Mouse (Mus musculus) right cerebral cortex, adult 18-20 months (tissue): Measurements from ENCODE around the gene Ccdc149.

Experiments
- DNase-seq: peaks from one replicate; pipeline ENCODE4 v3.0.0; 2022; ENCODE audit warnings: mixed read lengths

Ccdc149 gene

DNA sequence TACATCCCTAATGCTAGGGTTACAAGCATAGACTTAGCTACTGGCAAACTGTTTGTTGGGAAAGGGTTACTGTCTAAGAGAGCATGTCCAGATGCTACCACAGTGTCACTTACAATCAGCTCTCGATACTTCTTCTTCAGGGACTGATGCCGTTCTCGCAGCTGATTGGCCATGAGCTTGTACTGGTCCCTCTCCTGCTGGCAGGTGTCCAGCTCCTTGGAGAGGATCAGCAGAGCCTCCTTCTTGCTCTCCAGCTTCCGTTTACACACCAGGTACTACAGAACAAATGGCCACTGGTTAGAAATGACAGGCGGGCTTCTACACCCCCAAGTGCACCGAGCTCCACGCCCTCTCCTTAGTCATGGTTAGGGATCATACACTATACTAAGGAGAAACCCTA is 32.4 kb downstream of the Ccdc149 start:
- DNase-seq: no peak

DNA sequence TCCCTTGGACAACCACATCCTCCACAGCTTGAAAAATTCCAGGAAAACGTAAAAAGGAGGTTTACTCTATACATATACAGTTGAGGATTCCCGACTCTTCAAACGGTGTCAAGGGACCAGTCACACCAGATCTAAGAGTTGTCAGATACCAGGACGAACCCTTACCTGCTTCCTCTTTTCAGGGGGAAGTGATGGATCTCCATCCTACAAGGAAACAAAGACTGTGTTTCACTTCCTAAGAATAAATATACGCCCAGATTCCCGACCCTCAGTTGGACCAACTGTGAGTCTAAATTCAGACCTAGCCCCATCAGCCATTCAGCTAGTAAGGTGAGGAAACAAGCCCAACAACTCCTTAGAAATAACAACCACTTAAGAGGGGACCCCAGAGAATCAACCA is 35.8 kb downstream of the Ccdc149 start:
- DNase-seq: no peak

DNA sequence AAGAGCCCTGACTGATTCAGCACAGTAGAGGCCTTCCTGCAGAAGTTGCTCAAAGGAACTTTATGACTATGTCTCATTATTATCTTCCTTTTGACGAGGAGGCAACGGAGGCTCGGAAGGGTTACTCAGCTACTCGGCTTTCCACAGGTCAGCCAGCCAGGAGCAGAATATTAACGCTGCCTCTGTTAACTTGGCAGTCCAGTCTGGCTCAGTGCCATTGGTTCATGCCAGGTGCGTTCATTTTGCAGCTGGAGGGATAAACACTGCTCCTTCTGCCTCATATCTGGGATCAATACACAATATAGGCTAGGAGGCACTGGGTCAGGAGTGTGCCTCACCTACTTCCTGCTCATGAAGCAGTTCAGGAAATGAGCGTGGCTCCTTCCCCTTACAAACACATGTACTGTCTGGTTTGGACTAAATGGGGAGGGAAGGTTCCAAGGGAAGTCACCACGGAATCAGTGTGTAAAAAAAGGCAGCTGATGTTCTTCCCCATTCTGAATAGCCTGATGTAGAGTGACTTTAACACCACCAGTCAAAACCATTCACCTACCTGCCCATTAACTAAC is 40.0 kb downstream of the Ccdc149 start:
- DNase-seq: no peak

DNA sequence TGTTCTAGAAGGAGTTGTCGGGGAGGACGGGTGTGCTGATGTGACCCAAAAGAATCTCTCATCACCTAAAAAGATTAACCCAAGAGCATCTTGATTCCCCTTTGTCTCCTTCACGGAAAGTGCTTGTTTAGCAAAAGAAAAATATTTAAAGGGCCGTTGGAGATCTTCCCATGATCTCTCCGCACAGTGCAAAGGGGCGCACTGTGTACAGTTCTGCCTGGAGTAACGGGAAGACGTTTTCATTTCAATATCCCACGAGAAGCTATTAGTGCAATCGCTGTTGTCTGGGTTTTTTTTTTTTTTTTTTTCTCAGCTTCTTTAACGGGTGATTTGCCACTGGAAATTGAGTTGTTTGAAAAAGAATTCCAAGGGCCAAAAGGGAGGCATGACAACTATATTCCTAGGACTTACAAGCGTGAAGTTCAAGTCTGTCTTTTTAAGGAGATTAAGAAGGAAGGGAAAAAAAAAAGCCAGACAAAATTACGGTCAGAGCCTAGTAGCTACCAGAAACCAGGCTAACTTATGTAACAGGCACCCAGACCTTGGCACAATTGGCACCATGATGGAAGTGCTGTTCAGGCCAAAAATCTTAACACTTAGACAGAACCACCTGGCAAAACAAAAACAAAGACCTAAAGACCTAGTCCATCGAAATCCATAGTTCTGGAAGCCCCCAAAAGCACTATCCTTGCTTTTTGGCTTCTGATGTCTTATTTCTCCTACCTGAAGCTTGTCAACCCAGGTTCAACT is 41.4 kb downstream of the Ccdc149 start:
- no peak for DNase-seq

DNA sequence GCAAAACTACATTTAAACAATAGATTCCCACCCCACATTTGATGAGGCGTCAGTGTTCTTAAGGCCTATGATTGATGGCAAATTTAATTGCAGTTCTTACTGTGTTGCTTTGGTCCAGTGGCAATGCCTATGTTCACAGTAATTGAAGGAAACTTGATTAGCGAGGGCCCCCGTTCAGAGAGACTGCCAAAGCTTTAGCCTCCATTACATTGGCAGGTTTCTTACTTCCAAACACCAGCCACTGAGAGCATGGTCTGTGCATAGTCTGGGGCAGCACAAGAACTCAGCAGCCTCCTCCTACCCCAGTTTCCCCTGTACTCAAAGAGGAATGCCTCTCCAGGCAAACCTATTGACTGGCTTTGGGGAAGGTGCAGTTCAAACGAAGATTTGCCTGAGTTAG is 42.7 kb downstream of the Ccdc149 start:
- no peak for DNase-seq

DNA sequence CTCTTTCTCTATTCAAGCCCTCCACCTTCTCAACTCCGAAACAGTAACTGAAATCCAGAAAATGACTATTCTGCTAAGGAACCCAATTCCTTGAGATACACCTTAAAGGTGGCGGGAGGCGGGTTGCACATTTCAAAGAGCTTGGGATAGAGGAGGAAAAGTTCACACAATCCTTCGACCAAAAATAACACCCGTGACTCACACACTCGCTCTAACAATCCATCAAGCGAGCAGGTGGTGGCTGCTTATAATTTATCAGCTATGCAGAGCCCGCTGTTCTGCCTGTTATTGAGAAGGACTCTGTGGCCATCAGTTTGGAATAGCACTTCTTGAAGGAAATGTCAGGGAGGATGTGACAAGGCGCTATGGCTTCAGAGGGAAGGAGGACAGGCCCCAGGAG is 45.5 kb downstream of the Ccdc149 start:
- DNase-seq: peak; percentile 30

DNA sequence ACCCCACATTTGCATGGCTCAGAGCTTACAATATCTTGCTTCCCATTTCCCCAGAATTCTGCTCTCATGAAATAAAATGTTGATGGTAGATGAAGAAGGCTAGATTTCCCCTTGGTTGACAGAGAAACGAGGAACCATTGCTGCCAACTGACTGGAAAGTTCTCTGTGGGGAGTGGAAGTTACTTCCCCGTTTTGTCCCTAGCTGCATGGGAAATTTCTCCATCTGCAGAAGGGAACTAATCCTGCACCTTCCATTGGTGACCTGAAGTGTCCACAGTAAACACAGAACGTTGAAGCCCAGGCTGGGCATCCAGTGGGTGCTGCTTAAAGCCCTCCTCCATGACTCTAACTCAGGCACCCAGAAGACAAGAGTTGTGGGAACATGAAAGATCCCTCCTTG is 47.4 kb downstream of the Ccdc149 start:
- DNase-seq: no peak

DNA sequence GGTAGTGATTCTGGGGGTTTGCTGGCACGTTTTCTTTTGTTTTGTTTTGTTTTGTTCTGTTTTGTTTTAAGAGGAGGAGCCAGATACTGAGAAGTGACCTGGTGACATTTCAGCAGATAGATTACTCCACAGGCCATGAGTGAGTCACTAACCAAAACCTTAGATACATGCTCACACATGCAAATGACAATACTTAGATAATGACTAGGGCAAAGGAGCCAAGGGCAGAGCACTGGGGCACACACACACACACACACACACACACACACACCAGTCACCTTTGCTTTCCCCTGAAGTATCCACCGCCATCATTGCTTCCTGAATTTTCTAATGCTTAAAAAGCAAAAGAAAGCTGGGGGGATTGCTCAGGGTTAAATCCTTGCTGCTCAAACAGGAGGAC is 54.8 kb downstream of the Ccdc149 start:
- DNase-seq: no peak

DNA sequence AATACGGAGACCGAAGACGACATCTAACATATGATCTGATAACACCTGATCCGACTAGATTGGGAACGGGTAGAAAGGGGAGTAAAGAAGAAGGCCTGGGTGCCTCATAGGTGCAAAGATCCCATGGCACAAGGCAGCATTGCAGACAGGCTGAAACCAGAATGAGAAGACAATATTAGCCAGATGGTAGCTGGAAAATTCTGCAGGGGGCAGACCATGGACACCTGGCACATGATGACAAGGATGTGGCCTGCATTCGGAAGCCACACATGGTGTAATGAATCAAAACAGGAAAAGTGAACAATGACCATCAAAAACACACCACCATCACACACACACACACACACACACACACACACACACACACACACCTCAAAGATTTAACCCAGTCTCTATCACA is 55.4 kb downstream of the Ccdc149 start:
- DNase-seq: no peak

DNA sequence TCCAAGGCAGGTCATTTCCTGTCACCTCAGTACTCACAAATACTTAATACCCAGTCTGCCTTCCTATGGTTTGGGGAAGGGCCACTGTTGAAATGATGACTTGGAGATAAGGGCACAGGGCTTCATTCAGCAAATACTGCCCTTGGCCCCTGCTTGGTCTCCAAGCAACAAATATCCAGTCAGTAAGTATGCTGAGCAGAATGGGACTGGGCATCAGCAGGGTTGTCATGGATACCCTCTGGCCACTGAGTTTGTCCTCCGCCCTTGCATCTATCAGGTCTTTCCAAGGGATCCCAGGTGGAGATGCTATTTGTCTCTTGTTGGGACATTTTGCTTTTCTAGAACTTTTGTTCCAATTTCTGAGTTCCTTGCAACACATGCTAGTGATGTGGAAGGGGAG is 56.1 kb downstream of the Ccdc149 start:
- no peak for DNase-seq

DNA sequence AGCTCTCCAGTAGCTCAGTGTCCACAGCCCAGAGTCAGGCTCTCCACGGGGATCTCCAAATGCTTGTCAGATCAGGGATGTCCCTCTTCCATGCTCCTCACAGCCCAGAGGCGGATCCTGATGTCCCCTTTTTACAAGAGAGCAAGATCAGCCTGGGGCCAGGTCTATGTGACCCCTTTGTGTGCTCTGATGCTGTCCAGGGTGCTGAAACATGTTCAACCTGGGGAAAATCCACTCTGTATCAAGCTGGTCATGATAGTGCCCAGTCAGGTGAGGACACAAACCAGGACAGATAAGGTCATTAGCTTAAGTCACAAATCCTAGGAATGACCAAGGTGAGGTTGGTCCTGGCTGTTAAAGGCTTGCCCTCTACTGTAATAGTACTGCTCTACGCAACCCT is 59.8 kb downstream of the Ccdc149 start:
- no peak for DNase-seq

DNA sequence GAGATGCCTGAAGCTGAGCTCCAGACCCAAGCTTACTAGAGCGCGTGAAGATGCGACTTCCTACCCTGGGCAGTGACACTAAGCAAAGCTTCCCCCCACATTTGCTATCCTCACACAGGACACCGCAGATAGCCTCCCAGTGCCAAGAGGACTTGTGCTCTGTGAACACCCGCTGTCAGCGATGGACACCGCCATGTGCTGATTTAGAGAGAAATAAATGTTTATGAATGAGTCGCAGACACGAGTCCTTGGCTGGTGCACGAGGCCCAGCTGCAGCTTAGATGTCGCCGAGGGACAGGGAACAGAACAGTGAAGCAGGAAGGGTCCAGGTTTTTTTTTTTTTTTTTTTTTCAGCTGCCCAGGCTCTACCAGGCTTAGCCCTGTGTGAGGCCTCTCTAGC is 61.1 kb downstream of the Ccdc149 start:
- no peak for DNase-seq

DNA sequence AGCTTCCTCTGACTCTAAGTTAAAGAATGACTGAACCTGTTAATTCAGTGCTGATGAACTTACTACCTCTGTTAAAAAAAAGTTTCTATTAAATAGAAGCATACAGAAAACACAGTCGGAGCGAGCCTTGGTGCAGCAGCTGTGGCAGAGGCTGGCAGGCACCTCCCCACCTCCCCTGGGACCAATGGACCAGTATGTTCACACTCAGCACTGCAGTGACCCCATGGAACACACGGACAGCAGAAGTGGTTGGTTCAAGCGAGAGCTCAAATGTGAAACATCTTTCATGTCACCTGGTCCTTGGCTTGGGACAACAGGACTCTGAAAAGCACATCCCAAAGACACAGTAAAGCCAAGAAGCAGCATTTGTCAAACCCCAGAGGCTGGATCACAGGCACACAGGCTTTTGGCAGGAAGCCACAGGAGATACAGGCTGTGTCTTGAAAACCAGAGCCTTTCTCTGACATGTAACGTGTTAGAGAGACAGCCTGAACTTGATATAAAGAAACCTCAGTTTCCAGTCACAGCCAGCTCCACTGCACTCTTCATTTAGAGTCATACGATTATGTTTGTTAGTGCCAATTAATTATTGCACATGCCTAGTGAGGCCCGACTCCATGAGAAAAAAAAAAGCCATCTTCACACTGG is 62.5 kb downstream of the Ccdc149 start:
- DNase-seq: no peak

DNA sequence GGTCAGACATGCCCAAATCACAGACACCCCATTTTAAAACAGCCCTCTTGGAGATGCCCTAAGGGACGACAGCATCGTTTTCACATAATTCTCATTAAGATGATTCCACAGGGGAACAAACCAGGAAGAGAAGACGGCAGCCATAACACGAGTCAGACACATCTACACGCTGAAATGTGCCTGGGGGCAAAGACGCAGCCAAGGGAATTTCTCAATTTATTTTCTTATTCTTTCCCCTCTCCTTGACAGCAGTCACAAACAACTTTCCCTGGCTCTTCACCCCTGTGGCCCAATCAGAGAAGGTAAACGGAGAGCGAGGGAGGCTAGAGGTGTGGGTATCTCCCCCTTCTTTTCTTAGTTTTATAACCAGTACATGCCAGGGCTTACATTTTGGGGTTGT is 66.9 kb downstream of the Ccdc149 start:
- no peak for DNase-seq

DNA sequence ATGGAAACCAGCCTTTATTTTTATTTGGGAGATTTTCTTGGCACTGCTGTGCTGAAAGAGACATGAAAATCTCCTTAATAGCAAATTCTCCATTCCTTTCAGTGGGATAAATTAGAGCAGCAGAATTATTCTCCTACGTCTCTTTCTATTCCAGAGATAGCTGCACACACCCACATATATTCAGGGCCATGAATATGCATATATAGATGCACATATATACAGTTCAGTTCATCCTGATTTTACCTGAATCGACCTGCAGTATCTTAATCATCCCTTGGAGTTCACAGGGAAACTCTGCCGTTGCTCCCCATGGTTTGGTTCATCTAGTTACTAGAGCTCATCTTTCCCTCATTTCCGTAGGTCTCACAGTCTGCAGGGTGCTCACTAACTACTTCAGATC is 77.6 kb downstream of the Ccdc149 start:
- DNase-seq: no peak

DNA sequence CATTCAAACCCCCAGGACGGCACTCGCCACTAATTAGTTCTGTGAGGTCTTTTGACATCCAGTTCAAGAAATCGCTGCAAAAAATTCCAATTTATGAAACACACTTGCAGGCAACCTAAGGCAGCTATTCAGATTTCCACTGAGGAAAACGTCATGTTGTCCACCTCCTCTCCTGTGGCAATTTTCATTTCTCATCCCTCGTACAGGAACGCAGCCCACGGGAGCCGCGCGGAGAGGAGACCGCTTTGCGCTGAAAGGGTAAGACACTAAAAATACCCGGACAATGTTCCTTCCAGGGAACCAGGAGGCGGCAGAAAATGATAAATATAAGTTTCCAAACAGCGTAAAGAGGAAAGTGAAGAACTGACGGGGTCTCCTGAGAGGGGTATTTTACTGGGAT is 79.8 kb downstream of the Ccdc149 start:
- DNase-seq: peak; percentile 69

DNA sequence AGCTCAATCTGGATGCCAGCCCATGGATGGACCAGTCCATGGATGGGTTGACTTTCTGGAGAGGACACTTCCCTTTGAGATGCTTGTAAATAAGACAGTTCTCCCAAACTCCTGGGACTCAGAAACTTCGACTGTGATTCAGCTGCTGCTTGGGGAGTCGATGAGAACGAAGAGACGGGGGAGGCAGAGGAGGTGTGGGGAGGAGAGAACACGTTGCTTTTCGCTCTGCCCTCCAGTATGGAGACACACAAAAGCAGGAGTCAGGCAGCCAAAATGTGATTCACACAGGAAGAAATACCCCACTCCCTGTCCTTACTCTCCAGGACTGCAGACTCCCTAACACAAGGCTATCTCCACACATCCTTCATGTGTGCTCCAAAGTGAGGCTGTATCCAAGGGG is 80.9 kb downstream of the Ccdc149 start:
- DNase-seq: peak; percentile 80

DNA sequence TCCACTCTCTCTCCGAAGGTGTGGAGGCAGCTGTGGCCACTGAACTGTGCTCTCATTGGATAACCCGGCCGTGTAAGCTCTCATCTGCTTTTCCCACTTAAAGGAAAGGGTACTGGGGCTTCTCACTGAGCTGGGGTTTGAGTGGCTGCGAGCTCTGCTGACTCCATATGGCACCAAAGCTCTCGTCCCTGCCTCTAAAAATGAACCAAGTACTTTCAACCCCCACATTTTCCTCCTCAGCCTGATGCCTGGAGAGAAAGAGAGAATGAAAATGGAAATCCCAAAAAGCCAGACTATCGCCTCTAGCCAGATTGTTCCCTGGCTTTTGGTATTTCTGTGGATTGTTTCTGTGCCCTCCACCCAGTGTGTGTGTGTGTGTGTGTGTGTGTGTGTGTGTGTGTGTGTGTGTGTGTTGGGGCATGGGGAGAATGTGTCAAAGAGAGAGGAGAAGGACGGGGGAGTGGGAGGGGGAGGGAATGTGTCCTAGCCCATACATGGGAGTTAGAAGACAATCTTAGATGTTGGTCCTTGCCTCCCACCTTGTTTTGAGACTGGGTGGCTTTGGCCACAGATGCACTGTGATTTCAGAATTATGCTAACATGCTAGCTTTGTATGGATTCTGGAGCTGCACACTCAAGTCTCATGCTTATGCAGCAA is 83.1 kb downstream of the Ccdc149 start:
- DNase-seq: peak; percentile 59

DNA sequence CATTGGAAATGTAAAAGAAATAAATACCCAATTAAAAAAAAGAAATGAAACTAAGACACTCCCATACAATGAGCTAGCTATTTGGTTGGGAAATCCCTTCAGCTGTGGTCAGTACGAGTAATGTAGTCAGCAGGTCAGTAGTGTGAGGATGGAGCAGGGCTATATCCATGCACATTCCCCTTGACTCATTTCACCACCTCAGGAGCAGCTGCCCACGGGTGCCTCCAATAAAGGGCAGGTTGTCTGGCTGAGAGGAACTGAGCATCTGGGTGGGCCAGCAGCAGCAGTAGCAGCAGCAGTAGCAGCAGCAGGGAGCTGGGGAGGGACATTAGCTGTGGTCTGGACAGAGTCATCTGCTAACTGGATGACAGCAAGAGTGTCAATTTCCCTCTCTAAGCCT is 85.3 kb downstream of the Ccdc149 start:
- no peak for DNase-seq

DNA sequence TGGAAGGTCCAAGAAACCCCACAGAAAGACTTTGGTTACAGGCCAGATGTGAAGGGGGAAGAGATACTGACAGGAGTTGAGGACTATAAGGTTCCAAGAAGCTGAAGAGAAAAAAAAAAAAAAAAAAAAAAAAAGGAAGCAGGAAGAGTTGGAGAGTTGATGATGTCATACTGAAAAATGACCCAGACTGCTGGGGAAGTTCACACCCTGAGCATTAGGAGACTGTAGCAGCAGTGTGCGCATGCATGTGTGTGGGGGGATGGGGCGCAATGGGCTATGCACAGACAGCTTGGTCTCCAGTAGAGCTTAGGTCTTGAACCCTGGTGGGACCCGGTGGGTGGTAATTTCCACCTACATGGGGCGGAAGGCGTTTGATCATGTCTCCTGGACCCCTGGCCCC is 87.6 kb downstream of the Ccdc149 start:
- DNase-seq: no peak

DNA sequence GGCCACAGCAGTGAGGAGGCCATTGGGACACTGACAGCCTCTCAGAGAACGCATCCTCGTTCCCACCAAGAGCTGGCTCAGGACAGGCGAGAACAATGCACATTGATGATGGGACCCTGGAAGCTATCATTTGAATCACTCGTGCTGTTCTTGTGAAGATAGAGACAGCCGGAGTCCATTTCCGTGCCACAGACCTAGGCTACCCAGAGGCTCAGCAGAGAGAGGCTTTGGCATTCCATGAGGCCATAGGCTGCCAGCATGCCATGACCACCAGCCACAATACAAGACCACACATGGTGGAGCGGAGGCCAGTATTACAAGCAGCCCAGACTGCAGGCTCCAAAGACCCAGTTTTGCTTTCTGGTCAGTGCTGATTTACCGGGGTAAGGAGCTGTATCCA is 88.5 kb downstream of the Ccdc149 start:
- no peak for DNase-seq

DNA sequence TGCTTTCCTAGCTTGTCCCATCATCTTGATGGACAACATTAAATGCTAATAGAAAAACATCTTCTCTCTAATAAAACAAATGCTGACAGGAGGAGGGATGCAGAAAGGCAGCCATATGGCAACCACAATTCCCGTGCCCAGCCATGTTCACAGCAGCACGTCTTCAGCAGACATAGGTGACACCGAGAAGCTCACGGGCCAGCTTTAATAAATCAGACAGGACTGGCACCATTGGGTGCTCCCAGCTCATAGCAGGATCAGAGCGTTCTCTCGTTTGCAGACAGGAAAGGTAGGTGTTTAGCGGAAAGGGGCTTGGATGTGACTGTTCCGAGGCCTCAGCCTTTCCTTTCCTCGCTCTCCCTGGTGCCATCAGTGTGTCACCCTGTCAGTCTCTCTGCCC is 95.5 kb downstream of the Ccdc149 start:
- DNase-seq: no peak

DNA sequence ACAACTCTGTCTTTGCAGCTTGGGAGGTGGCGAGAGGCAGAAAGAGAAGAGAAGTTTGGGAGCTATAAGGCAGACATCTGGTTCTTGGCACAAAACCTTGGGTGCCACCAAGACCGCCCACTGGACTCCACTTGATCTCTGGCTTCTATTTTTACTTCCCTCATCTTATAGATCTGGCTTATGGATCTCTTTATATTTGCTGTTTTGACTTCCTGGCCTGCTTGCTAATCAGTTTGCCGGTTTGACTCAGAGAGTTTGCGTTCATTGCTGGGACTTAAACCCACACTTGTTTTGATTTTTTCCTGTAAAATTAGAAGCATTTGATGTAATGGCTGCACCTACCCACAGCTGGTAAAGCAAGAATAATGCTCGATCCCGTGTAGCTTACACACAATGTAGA is 100.4 kb downstream of the Ccdc149 start:
- peak; percentile 14 for DNase-seq
